Mouse (Mus musculus) lung, postnatal 0 days (tissue): ENCODE results near the gene Aven. TPM values are rescaled to one million over a fixed set of nuclear protein-coding genes. Genes with fewer than 3 reads are reported as not detected.

Experiments
- ATAC-seq: fragments of 200-750 bp; cut with Nextera tagmentation; 2 replicates; pipeline ENCODE4 v1.8.0; 2017; ENCODE audit warnings: moderate library complexity
- DNase-seq: peaks from one replicate; pipeline ENCODE4 v3.0.0-alpha.2; 2016; ENCODE audit warnings: low spot score
- H3K27ac ChIP-seq: fragments of 300-500 bp; sonication (generic); 2 replicates; pipeline ENCODE4 v1.5.1; 2014; ENCODE audit warnings: antibody characterized with exemption, mild to moderate bottlenecking, low read length, mixed read lengths
- H3K27me3 ChIP-seq: fragments of 300-500 bp; sonication (generic); replicated peaks from 2 replicates; pipeline ENCODE4 v1.6.1; 2014; ENCODE audit warnings: low read length, mixed read lengths; ENCODE audit not compliant: insufficient read depth
- H3K36me3 ChIP-seq: fragments of 300-500 bp; sonication (generic); 2 replicates; pipeline ENCODE4 v1.6.1; 2014; ENCODE audit warnings: low read length, mixed read lengths; ENCODE audit not compliant: insufficient read depth
- H3K4me1 ChIP-seq: fragments of 300-500 bp; sonication (generic); 2 replicates; pipeline ENCODE4 v1.6.1; 2014; ENCODE audit warnings: antibody characterized with exemption, low read depth, low read length, mixed read lengths; ENCODE audit not compliant: insufficient read depth
- H3K4me2 ChIP-seq: fragments of 300-500 bp; sonication (generic); replicated peaks from 2 replicates; pipeline ENCODE4 v1.6.1; 2014; ENCODE audit warnings: low read depth, mild to moderate bottlenecking, low read length, moderate library complexity, mixed read lengths
- H3K4me3 ChIP-seq: fragments of 300-500 bp; sonication (generic); 2 replicates; pipeline ENCODE4 v1.5.1; 2014; ENCODE audit warnings: low read depth, low read length
- H3K9ac ChIP-seq: fragments of 300-500 bp; sonication (generic); replicated peaks from 2 replicates; pipeline ENCODE4 v1.6.1; 2014; ENCODE audit warnings: low read depth, mild to moderate bottlenecking
- H3K9me3 ChIP-seq: fragments of 300-500 bp; sonication (generic); 2 replicates; pipeline ENCODE4 v1.6.1; 2016; ENCODE audit warnings: low read length, mixed read lengths
- CTCF ChIP-seq: IDR thresholded peaks from 2 replicates; pipeline ENCODE4 v1.5.1; 2016; ENCODE audit warnings: antibody characterized with exemption, mild to moderate bottlenecking
- EP300 ChIP-seq: IDR thresholded peaks from 2 replicates; pipeline ENCODE4 v1.6.1; 2016; ENCODE audit warnings: antibody characterized with exemption, mild to moderate bottlenecking, control low read depth
- WGBS: fragments of 180-500 bp; shearing (Covaris S2); extraction: QIAGEN DNeasy Blood & Tissue Kit; methylation state at CpG from one replicate; pipeline ENCODE4 v1.1.7; 2014; 5-methylcytosine and 5-hydroxymethylcytosine counted together
- polyA plus RNA-seq: library from polyadenylated mRNA; unstranded; fragments of >200 nt; fragmentation: Nextera tagmentation; extraction: Ambion mirVana; gene quantifications from 2 replicates; pipeline ENCODE4 v1.2.1, GENCODE M21; 2015

Aven gene
- polyA plus RNA-seq, 1 experiment from 2014 or later, result 2.4 TPM

- Histone ChIP-seq H3K36me3 (no peaks in the 10 kb centered on the region), H3K4me1 (no peaks in the 10 kb centered on the region), H3K27me3 (no peaks in the 10 kb centered on the region), H3K9ac (no peak overlapping the region), H3K9me3 (no peaks in the 10 kb centered on the region), H3K27ac (no peak overlapping the region), H3K4me3 (no peak overlapping the region), H3K4me2 (no peak overlapping the region)
- TF ChIP-seq EP300 (no peak), CTCF (peak; percentile 58)
- peak; percentile 27 for DNase-seq
- no peak for ATAC-seq
- 95% methylated on average over 1 of the region's 1 CpGs for WGBS
Observed at GRCm38 (mm10) chr2:112538783-112539182, 46.0 kb downstream of the Aven start.

- no peaks in the 10 kb centered on the region for H3K27me3 ChIP-seq
- TF ChIP-seq CTCF (no peak), EP300 (no peak)
- H3K4me2 ChIP-seq, result no peak overlapping the region
- no peak overlapping the region for H3K4me3 ChIP-seq
- no peaks in the 10 kb centered on the region for H3K36me3 ChIP-seq
- WGBS, result 79% methylated on average over 5 of the region's 5 CpGs
- H3K27ac ChIP-seq, result no peak overlapping the region
- H3K9me3 ChIP-seq, result no peaks in the 10 kb centered on the region
- DNase-seq, result no peak
- no peak for ATAC-seq
- no peak overlapping the region for H3K9ac ChIP-seq
- H3K4me1 ChIP-seq, result no peaks in the 10 kb centered on the region
Observed at GRCm38 (mm10) chr2:112541695-112542285, 49.0 kb downstream of the Aven start.

- TF ChIP-seq EP300 (no peak), CTCF (no peak)
- no peak for DNase-seq
- no peak overlapping the region for H3K4me2 ChIP-seq
Observed at GRCm38 (mm10) chr2:112556527-112556926, 63.8 kb downstream of the Aven start.

GRCm38 (mm10) chr2:112557453-112557852, 64.7 kb downstream of the Aven start:
- no peak overlapping the region for H3K4me2 ChIP-seq
- H3K9me3 ChIP-seq, result no peaks in the 10 kb centered on the region
- no peak for TF ChIP-seq EP300
- TF ChIP-seq CTCF, result no peak
- H3K27me3 ChIP-seq, result no peaks in the 10 kb centered on the region
- no peak for DNase-seq
- H3K4me3 ChIP-seq, result no peak overlapping the region
- H3K9ac ChIP-seq, result no peak overlapping the region
- H3K36me3 ChIP-seq, result no peaks in the 10 kb centered on the region
- H3K27ac ChIP-seq, result no peak overlapping the region
- H3K4me1 ChIP-seq, result no peaks in the 10 kb centered on the region
- ATAC-seq, result no peak

More at GRCm38 (mm10) chr2:112556527-112556926, 63.8 kb downstream of the Aven start:
- Histone ChIP-seq H3K4me3 (no peak overlapping the region), H3K36me3 (no peaks in the 10 kb centered on the region), H3K4me1 (no peaks in the 10 kb centered on the region), H3K27ac (no peak overlapping the region), H3K27me3 (no peaks in the 10 kb centered on the region), H3K9me3 (no peaks in the 10 kb centered on the region), H3K9ac (no peak overlapping the region)
- no peak for ATAC-seq
- 84% methylated on average over 10 of the region's 10 CpGs for WGBS

- TF ChIP-seq CTCF (no peak), EP300 (no peak)
Observed at GRCm38 (mm10) chr2:112561549-112561948, 68.8 kb downstream of the Aven start.

GRCm38 (mm10) chr2:112565060-112565459, 72.3 kb downstream of the Aven start:
- ATAC-seq (no peak), DNase-seq (no peak)
- 93% methylated on average over 1 of the region's 1 CpGs for WGBS
- Histone ChIP-seq H3K4me2 (no peak overlapping the region), H3K9ac (no peak overlapping the region), H3K9me3 (no peaks in the 10 kb centered on the region), H3K27me3 (no peaks in the 10 kb centered on the region), H3K36me3 (no peaks in the 10 kb centered on the region), H3K27ac (no peak overlapping the region), H3K4me3 (no peak overlapping the region), H3K4me1 (no peaks in the 10 kb centered on the region)
- TF ChIP-seq EP300 (no peak), CTCF (no peak)

More at GRCm38 (mm10) chr2:112561549-112561948, 68.8 kb downstream of the Aven start:
- no peaks in the 10 kb centered on the region for H3K36me3 ChIP-seq
- no peaks in the 10 kb centered on the region for H3K9me3 ChIP-seq
- no peak overlapping the region for H3K4me2 ChIP-seq
- WGBS, result 78% methylated on average over 7 of the region's 7 CpGs
- H3K4me3 ChIP-seq, result no peak overlapping the region
- no peaks in the 10 kb centered on the region for H3K4me1 ChIP-seq
- H3K27ac ChIP-seq, result no peak overlapping the region
- ATAC-seq (no peak), DNase-seq (no peak)
- no peaks in the 10 kb centered on the region for H3K27me3 ChIP-seq
- no peak overlapping the region for H3K9ac ChIP-seq
